Mouse (Mus musculus): ENCODE measurements around the gene Mthfd1. TPM values are rescaled to one million over a fixed set of nuclear protein-coding genes. Genes with fewer than 3 reads are reported as not detected.

Mthfd1 gene
- polyA plus RNA-seq, 1 experiment = 237 TPM

DNA sequence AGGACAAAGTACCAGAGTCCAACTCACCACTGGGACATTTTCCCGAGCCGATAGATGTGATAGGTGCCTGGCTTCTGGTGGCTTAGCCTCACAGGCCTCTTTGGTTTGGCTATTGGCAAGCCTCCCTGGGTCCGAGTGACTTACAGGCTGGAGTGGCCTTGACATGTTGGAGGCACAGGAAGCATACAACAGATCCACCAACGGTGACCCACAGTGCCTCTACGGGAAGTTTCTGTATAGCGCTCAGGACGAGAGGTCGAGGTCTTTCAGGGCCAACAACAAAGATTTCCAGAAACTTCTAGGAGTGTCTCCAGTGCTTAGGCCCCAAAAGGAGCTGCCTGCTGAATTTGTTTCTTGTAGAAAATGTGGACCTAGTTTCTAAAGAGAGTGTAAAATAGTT, 10.1 kb upstream of the Mthfd1 start:
- Histone ChIP-seq H3K36me3 (ENCODE audit: control insufficient read depth, insufficient read depth, low read length, poor library complexity, severe bottlenecking) (no peaks in the 10 kb centered on the region), H3K9me3 (replicated peaks; ENCODE audit: control insufficient read depth, insufficient read depth, low read length, poor library complexity, severe bottlenecking) (no peaks in the 10 kb centered on the region), H3K4me3 (ENCODE audit: low read depth, low read length) (no peak overlapping the region), H3K27me3 (ENCODE audit: control insufficient read depth, insufficient read depth, low read length, poor library complexity, severe bottlenecking) (no peaks in the 10 kb centered on the region), H3K4me1 (ENCODE audit: control insufficient read depth, insufficient read depth, low read length) (no peaks in the 10 kb centered on the region), H3K9ac (ENCODE audit: low read depth, poor library complexity, severe bottlenecking) (no peak overlapping the region), H3K27ac (ENCODE audit: insufficient read depth, low read length) (no peak overlapping the region)
- TF ChIP-seq EP300 (IDR thresholded peaks at IDR 0.05; ENCODE audit: insufficient read depth, low read depth, low read length) (no peak), POLR2A (IDR thresholded peaks at IDR 0.05; ENCODE audit: insufficient read depth, low read length) (no peak), CTCF (IDR thresholded peaks at IDR 0.05; ENCODE audit: low read depth, low read length) (no peak)

DNA sequence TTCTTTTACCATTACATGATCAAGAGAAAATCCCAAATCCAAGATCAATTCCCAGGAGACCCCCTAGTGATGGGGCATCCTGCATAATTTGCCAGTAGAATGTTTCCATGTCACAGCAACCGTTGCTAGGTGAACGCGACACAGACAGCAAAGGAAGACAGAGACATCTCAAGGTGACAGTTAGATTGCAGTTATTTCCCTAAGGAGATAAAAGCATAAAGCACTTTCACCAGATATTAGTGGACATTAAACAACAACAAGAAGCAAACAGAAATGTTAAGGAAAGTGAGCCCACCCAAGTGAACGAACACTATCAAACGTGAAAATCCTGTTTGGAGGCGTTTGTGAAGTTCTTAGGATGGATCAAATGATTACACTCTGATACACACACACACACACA, 8.5 kb upstream of the Mthfd1 start, which contains the start of gene Tex21:
Tex21 (minus strand) TSS at position 101 of the 400 bp plus-strand sequence.
- Histone ChIP-seq H3K9me3 (replicated peaks; ENCODE audit: control insufficient read depth, insufficient read depth, low read length, poor library complexity, severe bottlenecking) (no peaks in the 10 kb centered on the region), H3K9ac (ENCODE audit: low read depth, poor library complexity, severe bottlenecking) (no peak within 1 kb of the TSS), H3K27me3 (ENCODE audit: control insufficient read depth, insufficient read depth, low read length, poor library complexity, severe bottlenecking) (no peaks in the 10 kb centered on the region), H3K4me3 (ENCODE audit: low read depth, low read length) (no peak within 1 kb of the TSS), H3K4me1 (ENCODE audit: control insufficient read depth, insufficient read depth, low read length) (peaks cover 2% of the 10 kb centered on the region), H3K36me3 (ENCODE audit: control insufficient read depth, insufficient read depth, low read length, poor library complexity, severe bottlenecking) (no peaks in the 10 kb centered on the region), H3K27ac (ENCODE audit: insufficient read depth, low read length) (no peak within 1 kb of the TSS)
- TF ChIP-seq POLR2A (IDR thresholded peaks at IDR 0.05; ENCODE audit: insufficient read depth, low read length) = no peak
- no peak for TF ChIP-seq CTCF (IDR thresholded peaks at IDR 0.05; ENCODE audit: low read depth, low read length)
- TF ChIP-seq EP300 (IDR thresholded peaks at IDR 0.05; ENCODE audit: insufficient read depth, low read depth, low read length) = no peak

DNA sequence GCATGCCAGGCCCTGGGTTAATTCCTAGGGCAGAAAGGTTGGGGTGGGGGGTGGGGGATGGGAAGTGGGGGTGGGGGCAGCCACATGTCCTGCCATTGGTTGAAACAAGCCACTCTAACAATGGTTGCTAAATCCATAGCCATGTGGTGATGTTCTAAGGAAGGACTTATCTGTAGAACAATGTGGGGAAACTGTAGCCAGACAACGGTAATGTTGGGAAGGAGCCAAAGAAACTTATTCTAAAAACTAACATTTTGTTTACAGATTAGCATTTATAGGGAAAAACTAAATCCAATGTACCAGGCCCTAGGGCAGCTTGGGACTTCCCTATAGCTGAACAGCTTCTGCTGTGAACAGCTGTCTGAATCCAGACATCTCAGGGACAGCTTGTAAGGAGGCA, 2.0 kb upstream of the Mthfd1 start:
- peaks cover 2% of the 10 kb centered on the region for H3K4me1 ChIP-seq (ENCODE audit: control insufficient read depth, insufficient read depth, low read length)
- H3K9me3 ChIP-seq (replicated peaks; ENCODE audit: control insufficient read depth, insufficient read depth, low read length, poor library complexity, severe bottlenecking) = no peaks in the 10 kb centered on the region
- no peaks in the 10 kb centered on the region for H3K36me3 ChIP-seq (ENCODE audit: control insufficient read depth, insufficient read depth, low read length, poor library complexity, severe bottlenecking)
- no peak overlapping the region for H3K4me3 ChIP-seq (ENCODE audit: low read depth, low read length)
- H3K27me3 ChIP-seq (ENCODE audit: control insufficient read depth, insufficient read depth, low read length, poor library complexity, severe bottlenecking) = no peaks in the 10 kb centered on the region
- no peak for TF ChIP-seq CTCF (IDR thresholded peaks at IDR 0.05; ENCODE audit: low read depth, low read length)
- no peak for TF ChIP-seq EP300 (IDR thresholded peaks at IDR 0.05; ENCODE audit: insufficient read depth, low read depth, low read length)
- no peak for TF ChIP-seq POLR2A (IDR thresholded peaks at IDR 0.05; ENCODE audit: insufficient read depth, low read length)
- H3K9ac ChIP-seq (ENCODE audit: low read depth, poor library complexity, severe bottlenecking) = no peak overlapping the region
- H3K27ac ChIP-seq (ENCODE audit: insufficient read depth, low read length) = peak overlapping the region; percentile 50

DNA sequence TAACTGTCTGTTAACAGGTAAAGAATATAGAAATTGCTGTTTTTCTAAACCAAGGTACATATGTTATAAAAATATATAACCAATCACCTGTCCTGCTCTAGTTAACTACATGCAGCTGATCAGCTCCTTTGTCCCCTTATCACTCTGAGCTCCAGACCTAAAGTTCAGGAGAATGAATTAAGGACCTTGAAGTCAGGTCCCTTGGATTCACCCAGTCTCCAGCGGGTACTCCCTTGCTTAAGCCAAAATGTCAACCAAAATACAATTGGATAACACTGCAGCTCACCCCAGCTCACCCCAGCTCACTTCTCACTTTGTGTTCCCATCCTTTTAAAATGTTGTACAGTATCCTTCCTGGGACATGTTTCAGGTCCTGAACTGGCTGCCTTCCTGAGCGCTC, 1.5 kb upstream of the Mthfd1 start:
- H3K9ac ChIP-seq (ENCODE audit: low read depth, poor library complexity, severe bottlenecking) = peak overlapping the region; percentile 78
- no peaks in the 10 kb centered on the region for H3K36me3 ChIP-seq (ENCODE audit: control insufficient read depth, insufficient read depth, low read length, poor library complexity, severe bottlenecking)
- TF ChIP-seq POLR2A (IDR thresholded peaks at IDR 0.05; ENCODE audit: insufficient read depth, low read length) (no peak), CTCF (IDR thresholded peaks at IDR 0.05; ENCODE audit: low read depth, low read length) (no peak), EP300 (IDR thresholded peaks at IDR 0.05; ENCODE audit: insufficient read depth, low read depth, low read length) (no peak)
- peak overlapping the region; percentile 73; the same call in 1 of the 2 replicates for H3K4me3 ChIP-seq (ENCODE audit: low read depth, low read length)
- H3K4me1 ChIP-seq (ENCODE audit: control insufficient read depth, insufficient read depth, low read length) = peaks cover 2% of the 10 kb centered on the region
- H3K9me3 ChIP-seq (replicated peaks; ENCODE audit: control insufficient read depth, insufficient read depth, low read length, poor library complexity, severe bottlenecking) = no peaks in the 10 kb centered on the region
- H3K27ac ChIP-seq (ENCODE audit: insufficient read depth, low read length) = peak overlapping the region; percentile 89
- H3K27me3 ChIP-seq (ENCODE audit: control insufficient read depth, insufficient read depth, low read length, poor library complexity, severe bottlenecking) = no peaks in the 10 kb centered on the region

DNA sequence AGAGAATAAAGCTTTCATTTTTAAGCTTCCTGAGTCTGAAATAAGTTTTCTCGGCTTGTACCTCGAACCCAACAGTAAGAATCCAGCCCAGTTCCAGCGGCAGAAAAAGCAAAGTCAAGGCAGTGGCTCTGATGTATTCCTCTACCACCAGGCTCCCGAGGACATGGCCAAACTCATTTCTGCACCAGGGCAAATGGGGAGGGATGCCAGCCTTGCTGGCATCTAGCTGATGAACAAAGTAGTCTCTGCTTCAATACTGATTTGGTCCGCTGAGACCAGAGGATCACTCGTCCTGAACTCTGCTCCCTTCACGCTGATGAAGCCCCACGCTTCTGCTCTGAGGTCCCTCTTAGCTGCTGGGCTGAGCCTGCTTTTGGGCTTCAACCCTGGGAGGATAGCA, 1.1 kb upstream of the Mthfd1 start:
- H3K27me3 ChIP-seq (ENCODE audit: control insufficient read depth, insufficient read depth, low read length, poor library complexity, severe bottlenecking) = no peaks in the 10 kb centered on the region
- H3K4me3 ChIP-seq (ENCODE audit: low read depth, low read length) = peak overlapping the region; percentile 73
- no peaks in the 10 kb centered on the region for H3K36me3 ChIP-seq (ENCODE audit: control insufficient read depth, insufficient read depth, low read length, poor library complexity, severe bottlenecking)
- peaks cover 2% of the 10 kb centered on the region for H3K4me1 ChIP-seq (ENCODE audit: control insufficient read depth, insufficient read depth, low read length)
- no peaks in the 10 kb centered on the region for H3K9me3 ChIP-seq (replicated peaks; ENCODE audit: control insufficient read depth, insufficient read depth, low read length, poor library complexity, severe bottlenecking)
- peak overlapping the region; percentile 89 for H3K27ac ChIP-seq (ENCODE audit: insufficient read depth, low read length)
- peak overlapping the region; percentile 78 for H3K9ac ChIP-seq (ENCODE audit: low read depth, poor library complexity, severe bottlenecking)
- TF ChIP-seq POLR2A (IDR thresholded peaks at IDR 0.05; ENCODE audit: insufficient read depth, low read length) (no peak), EP300 (IDR thresholded peaks at IDR 0.05; ENCODE audit: insufficient read depth, low read depth, low read length) (no peak), CTCF (IDR thresholded peaks at IDR 0.05; ENCODE audit: low read depth, low read length) (no peak)

DNA sequence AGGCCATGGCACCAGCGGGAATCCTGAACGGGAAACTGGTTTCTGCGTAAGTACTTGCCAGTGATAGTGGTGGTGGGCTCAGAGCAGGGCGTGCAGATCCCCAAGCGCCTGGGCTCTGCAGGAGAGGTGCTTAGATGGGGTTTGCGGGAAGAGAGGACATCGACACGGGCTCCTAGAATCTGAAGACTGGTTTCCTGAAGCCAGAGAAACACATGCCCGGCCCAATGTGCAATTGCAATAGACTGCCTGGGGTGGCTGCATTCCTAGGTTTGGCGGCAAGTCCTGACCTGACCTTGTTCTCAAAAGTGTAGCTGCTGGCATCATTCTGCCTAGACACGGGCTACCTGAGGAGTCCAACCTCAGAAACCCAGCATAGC, 389 bp downstream of the Mthfd1 start:
- Histone ChIP-seq H3K9ac (ENCODE audit: low read depth, poor library complexity, severe bottlenecking) (peak overlapping the region; percentile 73), H3K36me3 (ENCODE audit: control insufficient read depth, insufficient read depth, low read length, poor library complexity, severe bottlenecking) (0 out of 2 replicates have a peak, but pooled peaks cover 5% of the 10 kb centered on the region), H3K4me1 (ENCODE audit: control insufficient read depth, insufficient read depth, low read length) (peaks cover 2% of the 10 kb centered on the region), H3K4me3 (ENCODE audit: low read depth, low read length) (peak overlapping the region; percentile 93), H3K27me3 (ENCODE audit: control insufficient read depth, insufficient read depth, low read length, poor library complexity, severe bottlenecking) (no peaks in the 10 kb centered on the region), H3K9me3 (replicated peaks; ENCODE audit: control insufficient read depth, insufficient read depth, low read length, poor library complexity, severe bottlenecking) (no peaks in the 10 kb centered on the region), H3K27ac (ENCODE audit: insufficient read depth, low read length) (peak overlapping the region; percentile 57)
- TF ChIP-seq EP300 (IDR thresholded peaks at IDR 0.05; ENCODE audit: insufficient read depth, low read depth, low read length) (no peak), POLR2A (IDR thresholded peaks at IDR 0.05; ENCODE audit: insufficient read depth, low read length) (no peak), CTCF (IDR thresholded peaks at IDR 0.05; ENCODE audit: low read depth, low read length) (no peak)

Data from ES-Bruce4 (cell line).